Mouse (Mus musculus) thymus, postnatal 25 days (tissue): ENCODE results near the gene Maz.

Experiments
- DNase-seq: peaks from one replicate; pipeline ENCODE4 v3.0.0; 2022

Gene Maz

GRCm38 (mm10) chr7:127020901-127021562, 5.8 kb downstream of the Maz start, which contains the start of the genes Gm42742 and Prrt2:
Gm42742 (minus strand) TSS chr7:127021097.
Prrt2 (minus strand) TSS chr7:127021211.
- DNase-seq: peak; percentile 75

- DNase-seq: no peak
Measured at GRCm38 (mm10) chr7:127020491-127020890, 6.3 kb downstream of the Maz start.

GRCm38 (mm10) chr7:127020031-127020430, 6.8 kb downstream of the Maz start:
- DNase-seq: no peak

- DNase-seq: no peak
Measured at GRCm38 (mm10) chr7:127019306-127019960, 7.4 kb downstream of the Maz start.

- no peak for DNase-seq
Measured at GRCm38 (mm10) chr7:127018416-127019305, 8.2 kb downstream of the Maz start.

- no peak for DNase-seq
Measured at GRCm38 (mm10) chr7:127017950-127018345, 8.9 kb downstream of the Maz start.

- peak; percentile 96 for DNase-seq
Measured at GRCm38 (mm10) chr7:127016971-127017949, 9.6 kb downstream of the Maz start, which contains the start of gene Pagr1a. Pagr1a (minus strand) TSS chr7:127017352.

GRCm38 (mm10) chr7:127016486-127016938, 10.3 kb downstream of the Maz start:
- no peak for DNase-seq

GRCm38 (mm10) chr7:127016481-127016485, 10.6 kb downstream of the Maz start, which contains the start of gene Pagr1b:
Pagr1b (minus strand) TSS chr7:127016484.
- no peak for DNase-seq

GRCm38 (mm10) chr7:127016081-127016480, 10.8 kb downstream of the Maz start:
- no peak for DNase-seq

GRCm38 (mm10) chr7:127014993-127015392, 11.8 kb downstream of the Maz start:
- no peak for DNase-seq

- peak; percentile 70 for DNase-seq
Measured at GRCm38 (mm10) chr7:127014320-127014719, 12.5 kb downstream of the Maz start, which contains the start of gene Mvp. Mvp (minus strand) TSS chr7:127014621.

- DNase-seq: no peak
Measured at GRCm38 (mm10) chr7:127013385-127013784, 13.5 kb downstream of the Maz start.

GRCm38 (mm10) chr7:127012845-127013244, 14.0 kb downstream of the Maz start:
- no peak for DNase-seq

- no peak for DNase-seq
Measured at GRCm38 (mm10) chr7:127012374-127012773, 14.5 kb downstream of the Maz start.

- DNase-seq: no peak
Measured at GRCm38 (mm10) chr7:127011717-127012116, 15.1 kb downstream of the Maz start.

GRCm38 (mm10) chr7:127011051-127011450, 15.8 kb downstream of the Maz start:
- no peak for DNase-seq

- DNase-seq: no peak
Measured at GRCm38 (mm10) chr7:127009307-127010085, 17.3 kb downstream of the Maz start.

GRCm38 (mm10) chr7:127008239-127009019, 18.4 kb downstream of the Maz start:
- no peak for DNase-seq

- DNase-seq: no peak
Measured at GRCm38 (mm10) chr7:127007313-127008024, 19.4 kb downstream of the Maz start.
